Mouse (Mus musculus) lung, postnatal 14 days (tissue): ENCODE measurements around the gene Dnah10.

ENCODE experiments used
- DNase-seq: peaks from one replicate; pipeline ENCODE4 v3.0.0; 2021

Gene Dnah10

GRCm38 (mm10) chr5:124873096-124873495, 148.2 kb downstream of the Dnah10 start:
- DNase-seq: no peak

DNA sequence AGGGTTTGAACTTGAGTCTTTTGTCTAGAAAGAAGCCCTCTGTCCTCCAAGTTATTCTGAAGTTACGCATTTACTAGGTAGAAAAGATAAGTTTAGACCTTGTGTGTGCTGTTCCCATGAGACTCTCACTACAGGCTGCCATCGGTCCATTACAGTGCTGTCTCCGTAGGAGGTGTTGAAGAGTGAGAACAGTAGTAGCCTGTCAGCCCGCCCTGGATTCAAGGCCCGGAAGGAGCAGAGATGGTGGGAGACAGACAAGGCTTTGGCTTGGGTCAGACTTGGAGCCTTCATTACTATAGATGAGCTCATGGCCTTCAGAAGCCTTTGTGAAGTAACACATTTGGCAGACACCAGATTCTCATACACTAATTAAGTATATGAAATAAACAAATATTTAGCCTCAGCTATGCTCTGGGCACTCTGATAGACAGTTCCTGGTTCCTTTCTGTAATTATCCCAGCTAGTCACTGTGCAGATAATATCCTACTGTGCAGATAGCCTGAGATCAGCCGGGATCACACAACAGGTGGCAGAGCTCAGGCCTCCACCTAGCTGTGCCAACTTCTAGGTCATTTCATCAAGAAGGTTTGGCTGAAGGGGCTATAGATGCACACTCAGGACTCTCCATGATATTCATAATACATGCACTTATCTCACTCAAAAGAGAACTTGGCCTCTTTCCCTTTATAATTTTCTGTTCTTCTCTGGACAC, 149.2 kb downstream of the Dnah10 start:
- DNase-seq: no peak

- DNase-seq: no peak
Observed at GRCm38 (mm10) chr5:124879251-124879650, 154.4 kb downstream of the Dnah10 start.

GRCm38 (mm10) chr5:124879801-124880200, 154.9 kb downstream of the Dnah10 start:
- no peak for DNase-seq

GRCm38 (mm10) chr5:124883877-124884276, 159.0 kb downstream of the Dnah10 start:
- DNase-seq: no peak
